Mouse (Mus musculus): ENCODE data around the gene C1qtnf5.

GRCm38 (mm10) chr9:44134851-44135730 is 28.0 kb downstream of the C1qtnf5 start:
- TF ChIP-seq POLR2A (IDR thresholded peaks at IDR 0.05; ENCODE audit: borderline replicate concordance, extremely low read depth, low read depth, low read length) (no peak), CTCF (IDR thresholded peaks at IDR 0.05; ENCODE audit: insufficient read depth, low read length) (no peak)
